Mouse (Mus musculus): Measurements from ENCODE around the gene Ubxn7.

Ubxn7 gene

GRCm38 (mm10) chr16:32350776-32351175 lies 18.7 kb downstream of the Ubxn7 start:
- in situ Hi-C loops (cut with MboI; ENCODE audit: low pct_unique_long_range_greater_than_20kb in 1 of 2, low sequenced_read_pairs in 2 of 2, unreplicated experiment in 1 of 2) = no loop called here

- in situ Hi-C loops (cut with MboI; ENCODE audit: low pct_unique_long_range_greater_than_20kb in 1 of 2, low sequenced_read_pairs in 2 of 2, unreplicated experiment in 1 of 2) = no loop called here
These were observed 31.5 kb downstream of the Ubxn7 start for GRCm38 (mm10) chr16:32363530-32363929.

GRCm38 (mm10) chr16:32371351-32371750 lies 39.3 kb downstream of the Ubxn7 start:
- in situ Hi-C loops (cut with MboI; ENCODE audit: low pct_unique_long_range_greater_than_20kb in 1 of 2, low sequenced_read_pairs in 2 of 2, unreplicated experiment in 1 of 2) = no loop called here

- in situ Hi-C loops (cut with MboI; ENCODE audit: low pct_unique_long_range_greater_than_20kb in 1 of 2, low sequenced_read_pairs in 2 of 2, unreplicated experiment in 1 of 2) = no loop called here
These were observed 47.5 kb downstream of the Ubxn7 start for GRCm38 (mm10) chr16:32379575-32379974.

- in situ Hi-C loops (cut with MboI; ENCODE audit: low pct_unique_long_range_greater_than_20kb in 1 of 2, low sequenced_read_pairs in 2 of 2, unreplicated experiment in 1 of 2) = no loop called here
These were observed 50.8 kb downstream of the Ubxn7 start for GRCm38 (mm10) chr16:32382901-32383300.

DNA sequence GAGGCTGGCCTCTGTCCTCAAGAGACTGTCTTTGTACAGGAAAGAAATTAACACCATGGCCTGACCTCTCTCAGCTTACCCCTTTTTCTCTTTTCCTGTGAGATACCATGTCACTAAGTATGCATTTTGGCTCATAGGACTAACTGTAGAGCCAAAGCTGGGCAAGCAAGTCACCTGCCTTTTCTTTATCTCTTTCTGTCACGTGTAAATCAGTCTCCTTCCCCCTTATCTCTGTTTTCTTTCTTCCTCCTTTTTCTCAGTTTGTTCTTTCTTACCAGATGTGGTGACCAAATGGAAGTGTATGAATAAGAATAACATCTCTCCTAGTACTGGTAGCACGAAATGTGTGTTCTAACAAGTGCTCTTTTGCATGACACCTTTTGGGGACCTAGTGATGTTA lies 52.8 kb downstream of the Ubxn7 start:
- in situ Hi-C loops (cut with MboI; ENCODE audit: low pct_unique_long_range_greater_than_20kb in 1 of 2, low sequenced_read_pairs in 2 of 2, unreplicated experiment in 1 of 2) = no loop called here

DNA sequence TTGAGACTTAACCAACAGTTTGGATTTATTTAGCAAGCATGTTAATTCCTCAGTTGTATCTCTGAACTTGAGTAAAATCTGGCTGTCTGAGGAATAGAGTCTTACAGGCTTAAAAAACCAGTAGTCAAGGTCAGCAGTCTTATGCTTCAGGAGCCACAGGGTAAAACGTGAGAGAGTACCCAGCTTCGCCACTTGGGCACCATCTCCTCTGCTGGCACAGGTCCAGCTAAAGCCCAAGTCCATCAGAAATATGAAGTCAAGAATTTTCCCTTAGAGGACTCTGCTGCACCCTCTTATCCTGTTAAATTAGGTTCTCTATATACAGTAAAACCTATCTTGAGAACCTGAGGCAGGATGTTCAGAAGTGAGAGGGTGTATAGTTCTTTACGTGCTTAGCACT lies 54.8 kb downstream of the Ubxn7 start:
- in situ Hi-C loops (cut with MboI; ENCODE audit: low pct_unique_long_range_greater_than_20kb in 1 of 2, low sequenced_read_pairs in 2 of 2, unreplicated experiment in 1 of 2) = no loop called here

GRCm38 (mm10) chr16:32389049-32389448 lies 57.0 kb downstream of the Ubxn7 start:
- in situ Hi-C loops (cut with MboI; ENCODE audit: low pct_unique_long_range_greater_than_20kb in 1 of 2, low sequenced_read_pairs in 2 of 2, unreplicated experiment in 1 of 2) = no loop called here

DNA sequence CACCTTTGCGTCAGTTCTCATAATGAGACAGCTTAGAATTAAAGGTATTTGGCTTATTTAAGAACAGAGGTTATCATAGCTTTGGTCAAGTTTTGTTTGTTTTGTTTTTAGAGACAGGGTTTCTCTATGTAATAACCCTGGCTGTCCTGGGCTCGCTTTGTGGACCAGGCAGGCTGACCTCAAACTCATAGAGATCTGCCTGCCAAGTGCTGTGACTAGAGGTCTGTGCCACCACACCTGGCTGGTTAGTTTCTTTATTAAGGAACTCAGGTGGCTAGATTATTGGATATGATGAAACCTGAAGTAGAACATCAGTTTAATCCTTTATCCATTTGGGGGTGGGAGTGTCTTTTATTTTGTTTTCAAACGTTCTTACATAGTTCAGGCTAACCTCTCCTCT lies 57.8 kb downstream of the Ubxn7 start:
- in situ Hi-C loops (cut with MboI; ENCODE audit: low pct_unique_long_range_greater_than_20kb in 1 of 2, low sequenced_read_pairs in 2 of 2, unreplicated experiment in 1 of 2) = no loop called here

GRCm38 (mm10) chr16:32390882-32391281 lies 58.8 kb downstream of the Ubxn7 start:
- in situ Hi-C loops (cut with MboI; ENCODE audit: low pct_unique_long_range_greater_than_20kb in 1 of 2, low sequenced_read_pairs in 2 of 2, unreplicated experiment in 1 of 2) = no loop called here

- in situ Hi-C loops (cut with MboI; ENCODE audit: low pct_unique_long_range_greater_than_20kb in 1 of 2, low sequenced_read_pairs in 2 of 2, unreplicated experiment in 1 of 2) = no loop called here
These were observed 63.9 kb downstream of the Ubxn7 start for GRCm38 (mm10) chr16:32395679-32396540.

GRCm38 (mm10) chr16:32396541-32396835 lies 64.4 kb downstream of the Ubxn7 start:
- in situ Hi-C loops (cut with MboI; ENCODE audit: low pct_unique_long_range_greater_than_20kb in 1 of 2, low sequenced_read_pairs in 2 of 2, unreplicated experiment in 1 of 2) = no loop called here

- in situ Hi-C loops (cut with MboI; ENCODE audit: low pct_unique_long_range_greater_than_20kb in 1 of 2, low sequenced_read_pairs in 2 of 2, unreplicated experiment in 1 of 2) = no loop called here
These were observed 66.1 kb downstream of the Ubxn7 start for GRCm38 (mm10) chr16:32398206-32398605.

- in situ Hi-C loops (cut with MboI; ENCODE audit: low pct_unique_long_range_greater_than_20kb in 1 of 2, low sequenced_read_pairs in 2 of 2, unreplicated experiment in 1 of 2) = no loop called here
These were observed 68.2 kb downstream of the Ubxn7 start, which contains the start of gene Tm4sf19 for GRCm38 (mm10) chr16:32400267-32400666. Gene Tm4sf19, plus strand, starts transcription at chr16:32400506.

GRCm38 (mm10) chr16:32401335-32401965 lies 69.4 kb downstream of the Ubxn7 start:
- in situ Hi-C loops (cut with MboI; ENCODE audit: low pct_unique_long_range_greater_than_20kb in 1 of 2, low sequenced_read_pairs in 2 of 2, unreplicated experiment in 1 of 2) = no loop called here

DNA sequence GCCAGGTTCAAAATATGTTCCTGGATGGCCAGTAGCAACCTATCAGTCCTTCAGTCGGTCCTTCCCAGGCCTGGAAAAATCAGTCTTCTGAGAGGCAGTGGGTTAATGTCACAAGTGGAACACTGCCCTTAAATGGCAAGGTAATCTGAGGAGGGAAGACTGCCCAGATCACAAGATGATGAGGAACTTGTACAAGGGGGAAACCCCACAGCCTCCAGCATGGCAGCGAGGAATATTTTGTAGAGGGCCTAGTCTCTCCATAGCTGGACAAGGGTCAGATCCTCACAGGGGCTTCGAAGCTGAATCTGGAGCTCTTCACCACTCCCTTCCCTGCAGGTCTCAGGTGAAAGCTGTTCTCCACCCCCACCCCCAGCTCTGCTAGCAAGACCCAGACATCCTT lies 70.8 kb downstream of the Ubxn7 start:
- in situ Hi-C loops (cut with MboI; ENCODE audit: low pct_unique_long_range_greater_than_20kb in 1 of 2, low sequenced_read_pairs in 2 of 2, unreplicated experiment in 1 of 2) = no loop called here

GRCm38 (mm10) chr16:32405716-32406115 lies 73.7 kb downstream of the Ubxn7 start:
- in situ Hi-C loops (cut with MboI; ENCODE audit: low pct_unique_long_range_greater_than_20kb in 1 of 2, low sequenced_read_pairs in 2 of 2, unreplicated experiment in 1 of 2) = no loop called here

DNA sequence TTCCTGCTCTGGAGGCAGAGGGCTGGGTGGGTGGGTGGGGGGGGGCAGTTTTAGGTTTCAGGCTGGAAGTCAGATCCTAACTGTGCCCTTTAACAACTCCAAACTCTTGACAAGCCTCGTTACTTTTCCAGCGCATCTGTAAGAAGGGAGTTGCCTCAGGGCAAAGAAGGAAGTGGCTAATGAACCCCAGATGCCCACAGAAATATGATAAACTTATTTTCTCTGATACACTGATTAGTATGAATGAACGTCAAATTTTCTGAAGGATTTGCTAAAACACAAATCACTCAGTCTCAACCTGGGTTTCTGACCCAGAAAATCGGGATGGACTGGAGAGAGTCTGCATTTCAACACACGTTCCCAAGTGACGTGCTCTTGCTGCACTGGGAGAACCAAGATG lies 74.6 kb downstream of the Ubxn7 start:
- in situ Hi-C loops (cut with MboI; ENCODE audit: low pct_unique_long_range_greater_than_20kb in 1 of 2, low sequenced_read_pairs in 2 of 2, unreplicated experiment in 1 of 2) = no loop called here

GRCm38 (mm10) chr16:32407730-32408129 lies 75.7 kb downstream of the Ubxn7 start:
- in situ Hi-C loops (cut with MboI; ENCODE audit: low pct_unique_long_range_greater_than_20kb in 1 of 2, low sequenced_read_pairs in 2 of 2, unreplicated experiment in 1 of 2) = no loop called here

DNA sequence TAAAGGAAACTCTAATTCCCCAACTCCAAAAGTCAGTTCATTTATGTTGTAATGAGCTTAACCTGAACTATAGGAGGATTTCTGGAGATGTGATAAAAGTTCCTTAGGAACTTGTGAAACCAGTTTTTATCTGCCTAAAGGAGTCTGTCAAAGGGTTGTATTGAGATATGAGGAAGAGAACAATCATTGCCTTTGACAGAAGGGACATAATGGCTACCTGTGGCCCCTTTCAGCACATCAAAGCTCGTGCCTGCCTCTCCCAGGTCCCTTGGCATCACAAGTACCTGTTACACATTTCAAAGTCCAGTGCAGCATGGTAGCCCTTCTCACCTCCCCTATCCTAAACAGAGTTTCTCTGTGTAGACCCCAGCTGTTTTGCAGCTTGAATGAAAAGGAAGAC lies 85.4 kb downstream of the Ubxn7 start:
- in situ Hi-C loops (cut with MboI; ENCODE audit: low pct_unique_long_range_greater_than_20kb in 1 of 2, low sequenced_read_pairs in 2 of 2, unreplicated experiment in 1 of 2) = no loop called here

Measured in mouse embryonic stem cell (cell line).